Mouse (Mus musculus) MEL (cell line): ENCODE data around the gene Vps4b.

Experiments used
- CTCF ChIP-seq, 3 experiments: IDR thresholded peaks in 2 of 3; conservative IDR thresholded peaks in 1 of 3; 2 replicates each; pipeline ENCODE4 v1.5.1; 2011 to 2012; ENCODE audit warnings: low read length in 3 of 3, low read depth in 2 of 3, mild to moderate bottlenecking in 2 of 3, improper control_type of control experiment in 1 of 3, inconsistent platforms in 1 of 3, mixed read lengths in 1 of 3, moderate library complexity in 1 of 3; ENCODE audit not compliant: control insufficient read depth in 1 of 3, insufficient read depth in 1 of 3, poor library complexity in 1 of 3, severe bottlenecking in 1 of 3
- ETS1 ChIP-seq: IDR thresholded peaks from 2 replicates; pipeline ENCODE4 v1.6.1; 2012; ENCODE audit warnings: low read depth, mild to moderate bottlenecking, inconsistent platforms, low read length, improper control_type of control experiment, moderate library complexity
- NELFE ChIP-seq: IDR thresholded peaks from 2 replicates; pipeline ENCODE4 v1.6.1; 2011; ENCODE audit warnings: low read depth, low read length, improper control_type of control experiment
- POLR2A ChIP-seq, 2 experiments: IDR thresholded peaks; 2 replicates each; pipeline ENCODE4 v1.6.1; 2011 to 2012; ENCODE audit warnings: low read length in 2 of 2, mild to moderate bottlenecking in 2 of 2, control low read depth in 1 of 2, improper control_type of control experiment in 1 of 2, low read depth in 1 of 2, moderate library complexity in 1 of 2; ENCODE audit not compliant: control insufficient read depth in 1 of 2, insufficient read depth in 1 of 2, poor library complexity in 1 of 2
- POLR2AphosphoS5 ChIP-seq: IDR thresholded peaks from 2 replicates; pipeline ENCODE4 v1.6.1; 2012; ENCODE audit warnings: low read depth, borderline replicate concordance, mild to moderate bottlenecking, inconsistent platforms, low read length, moderate library complexity, mixed read lengths
- RCOR1 ChIP-seq: IDR thresholded peaks from 2 replicates; pipeline ENCODE4 v1.6.1; 2012; ENCODE audit warnings: low read depth, mild to moderate bottlenecking, inconsistent platforms, low read length, improper control_type of control experiment
- TBP ChIP-seq: IDR thresholded peaks from 2 replicates; pipeline ENCODE4 v1.8.0; 2011; ENCODE audit warnings: low read depth, low read length, improper control_type of control experiment
- USF1 ChIP-seq: IDR thresholded peaks from 2 replicates; pipeline ENCODE4 v1.6.1; 2014; ENCODE audit warnings: low read depth, mild to moderate bottlenecking, inconsistent platforms, low read length, improper control_type of control experiment, moderate library complexity
- ZKSCAN1 ChIP-seq: IDR thresholded peaks from 2 replicates; pipeline ENCODE4 v1.6.1; 2012; ENCODE audit warnings: low read depth, mild to moderate bottlenecking, inconsistent platforms, low read length, improper control_type of control experiment, moderate library complexity

GRCm38 (mm10) chr1:106796542-106796924 lies at the start of gene Vps4b:
- TF ChIP-seq ETS1 (peak; percentile 65; the same call in 1 of the 2 replicates), POLR2AphosphoS5 (peak; percentile 93; the same call in 1 of the 2 replicates), TBP (peak; percentile 98), NELFE (peak; percentile 99), POLR2A (IDR thresholded peaks at IDR 0.05; ENCODE audit: control insufficient read depth in 1 of 2, insufficient read depth in 1 of 2, low read depth in 1 of 2, low read length in 2 of 2, poor library complexity in 1 of 2) (peak; percentile 87 to 98), USF1 (peak; percentile 53), CTCF (IDR thresholded peaks at IDR 0.05 in 2 of 3, conservative IDR thresholded peaks at IDR 0.05 in 1 of 3; ENCODE audit: control insufficient read depth in 1 of 3, insufficient read depth in 1 of 3, low read depth in 2 of 3, low read length in 3 of 3, poor library complexity in 1 of 3, severe bottlenecking in 1 of 3) (no peak), ZKSCAN1 (no peak), RCOR1 (no peak)
